Mouse (Mus musculus): ENCODE data around the gene Glipr1l2. TPM values are rescaled to one million over a fixed set of nuclear protein-coding genes. Genes with fewer than 3 reads are reported as not detected.
"Not testable (repeated sequence)": the region's sequence is repeated elsewhere in the genome, so short reads cannot be mapped to it uniquely, and the experiment has no call there.

Glipr1l2 gene
- total RNA-seq (2021) = not detected
- long read RNA-seq, experiment 1 = 0 reads
- long read RNA-seq, experiment 2 = 0 reads

DNA sequence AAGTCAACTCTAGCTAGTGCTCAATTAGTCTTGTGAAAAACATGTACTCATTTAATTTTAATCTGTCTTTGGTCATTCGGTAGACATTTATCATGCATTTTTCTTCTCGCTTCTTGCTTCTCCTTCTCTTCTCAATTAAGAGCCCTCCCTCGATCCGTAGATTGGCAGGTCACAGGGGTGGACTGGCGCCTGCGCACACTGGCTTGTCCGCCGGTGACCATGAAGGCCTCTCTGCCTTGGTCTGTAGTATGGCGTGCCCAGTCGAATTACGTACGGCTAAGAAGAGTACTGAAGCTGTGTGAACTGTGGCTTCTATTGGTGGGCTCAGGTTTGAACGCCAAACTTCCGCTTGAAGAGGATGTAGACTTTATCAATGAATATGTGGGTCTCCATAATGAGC is at the start of gene Glipr1l2:
Gene Glipr1l2 (plus strand): TSS at position 198 of the 400 bp plus-strand sequence.
- no peak for DNase-seq

DNA sequence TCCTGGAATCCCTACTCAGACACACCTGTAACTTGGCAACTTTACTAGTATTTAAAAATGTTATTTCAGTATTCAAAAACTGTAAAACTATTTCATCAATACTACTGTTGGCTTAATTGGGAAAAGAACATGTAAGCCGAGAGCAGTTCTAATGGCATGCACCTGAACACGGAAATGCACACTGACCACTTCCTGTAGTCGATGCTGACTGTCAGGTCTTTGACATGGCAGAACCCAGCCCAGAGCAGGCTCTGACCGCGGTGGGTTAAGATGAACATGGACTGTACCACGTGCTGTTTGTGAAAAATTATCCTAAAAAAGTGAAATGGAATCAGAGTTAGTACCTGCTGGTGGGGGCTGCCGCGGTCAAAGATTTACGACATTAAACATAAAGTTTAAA is 39.6 kb upstream of the Glipr1l2 start:
- DNase-seq = not testable (repeated sequence)

GRCm38 (mm10) chr10:112044283-112044682 is 38.9 kb upstream of the Glipr1l2 start:
- not testable (repeated sequence) for DNase-seq

GRCm38 (mm10) chr10:112051220-112051619 is 31.9 kb upstream of the Glipr1l2 start:
- no peak for DNase-seq

DNA sequence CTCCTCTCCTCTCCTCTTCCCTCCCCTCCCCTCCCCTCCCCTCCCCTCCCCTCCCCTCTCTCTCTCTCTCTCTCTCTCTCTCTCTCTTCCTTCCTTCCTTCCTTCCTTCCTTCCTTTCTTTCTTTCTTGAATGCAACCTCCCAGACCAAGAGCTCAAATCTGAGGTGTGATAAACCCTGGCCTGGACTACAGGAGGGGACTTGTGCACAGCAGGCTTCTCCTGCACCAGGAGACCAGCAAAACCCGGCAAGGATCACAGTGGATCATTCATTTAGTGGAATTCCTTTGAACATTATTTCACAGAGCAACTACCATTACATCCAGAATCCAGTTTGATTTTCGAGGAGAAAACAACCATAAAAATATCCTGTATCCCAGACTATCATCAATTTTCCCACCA is 31.2 kb upstream of the Glipr1l2 start:
- DNase-seq = not testable (repeated sequence)

GRCm38 (mm10) chr10:112059702-112060582 is 23.2 kb upstream of the Glipr1l2 start, which contains the start of gene Glipr1l1:
Gene Glipr1l1 (plus strand): TSS chr10:112060189.
- peak; percentile 20 for DNase-seq

GRCm38 (mm10) chr10:112060583-112060934 is 22.6 kb upstream of the Glipr1l2 start:
- DNase-seq = not testable (repeated sequence)

DNA sequence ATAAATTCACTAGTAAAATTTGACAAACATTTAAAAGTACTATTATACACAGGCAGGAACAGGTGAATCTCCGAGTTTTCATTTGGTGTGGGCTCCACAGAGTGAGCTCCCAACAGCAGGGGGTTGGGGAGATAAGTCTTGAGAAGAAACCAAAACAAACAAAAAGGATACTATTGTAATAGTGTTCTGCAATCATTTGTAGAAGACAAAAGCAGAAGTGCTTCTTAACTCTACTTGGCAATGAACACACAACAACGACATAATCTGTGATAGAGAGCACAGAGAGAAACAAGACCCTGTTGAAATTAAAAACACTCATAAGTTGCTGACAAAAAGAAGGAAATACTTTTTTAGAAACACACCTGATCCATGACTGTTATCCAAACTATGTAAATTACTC is 3.1 kb upstream of the Glipr1l2 start:
- no peak for DNase-seq

DNA sequence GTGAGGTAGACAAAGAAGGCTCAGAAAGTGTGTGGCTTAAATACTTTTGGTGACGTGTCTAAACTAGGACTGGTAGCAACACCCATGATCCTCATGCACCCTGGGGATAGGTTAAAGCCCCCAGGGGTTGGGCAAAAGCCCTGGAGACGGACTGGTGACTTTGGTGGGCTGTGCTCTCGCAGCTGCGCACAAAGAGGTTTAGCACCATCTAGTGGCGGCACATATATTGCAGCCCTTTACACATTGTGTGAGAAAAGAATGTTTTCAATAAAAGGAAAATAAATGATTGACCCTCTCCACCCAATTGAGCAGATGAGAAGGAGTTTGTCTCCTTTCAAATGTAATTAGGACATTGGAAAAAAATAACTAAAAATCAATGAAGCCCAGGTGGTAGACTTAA is 22.6 kb downstream of the Glipr1l2 start:
- DNase-seq = peak; percentile 63

GRCm38 (mm10) chr10:112110401-112110800 is 27.2 kb downstream of the Glipr1l2 start:
- DNase-seq = no peak

DNA sequence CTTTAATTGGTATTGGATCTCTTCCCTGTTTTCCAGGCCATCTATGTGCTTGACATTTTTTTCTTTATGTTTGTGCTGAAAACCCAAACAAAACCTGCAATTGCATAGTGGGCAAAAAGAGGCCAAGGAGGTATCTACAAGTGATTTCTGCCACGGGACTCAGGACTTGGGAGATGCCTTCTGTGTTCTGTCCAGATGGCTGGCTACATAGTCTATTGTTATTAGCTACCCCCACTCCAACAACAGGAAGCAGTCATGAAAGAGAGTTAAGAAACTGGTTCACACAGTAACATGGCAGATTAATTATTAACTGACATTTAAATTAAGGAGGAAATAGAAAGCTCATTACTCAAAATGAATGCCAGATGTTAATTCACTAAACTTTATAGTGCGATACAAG is 41.9 kb downstream of the Glipr1l2 start:
- DNase-seq = not testable (repeated sequence)

DNA sequence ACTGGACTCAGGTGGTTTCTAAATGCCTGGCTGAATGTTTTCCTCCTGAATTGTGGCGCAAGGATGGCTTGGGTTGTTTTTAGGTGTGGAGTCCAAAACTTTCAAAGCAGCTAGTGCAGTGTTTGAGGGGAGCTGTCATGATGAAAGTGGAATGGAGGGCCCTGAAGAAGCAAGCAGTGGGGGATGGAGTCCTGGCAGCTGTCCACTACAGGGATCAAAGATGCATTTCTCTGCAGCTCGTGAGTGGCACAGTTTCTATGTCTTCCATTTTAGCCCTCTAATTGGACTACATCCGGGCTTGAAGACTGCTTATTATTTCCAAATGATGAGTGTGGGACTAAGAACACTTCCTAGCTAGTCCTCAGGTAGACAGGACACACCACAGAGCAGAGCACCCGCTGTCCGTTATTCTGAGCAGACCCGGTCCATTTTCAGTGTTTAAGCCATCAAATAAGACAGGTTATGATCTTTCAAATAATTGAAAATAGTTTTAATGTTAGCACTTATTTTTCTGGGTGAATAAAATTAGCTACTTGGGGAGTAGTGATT is 44.6 kb downstream of the Glipr1l2 start:
- not testable (repeated sequence) for DNase-seq

DNA sequence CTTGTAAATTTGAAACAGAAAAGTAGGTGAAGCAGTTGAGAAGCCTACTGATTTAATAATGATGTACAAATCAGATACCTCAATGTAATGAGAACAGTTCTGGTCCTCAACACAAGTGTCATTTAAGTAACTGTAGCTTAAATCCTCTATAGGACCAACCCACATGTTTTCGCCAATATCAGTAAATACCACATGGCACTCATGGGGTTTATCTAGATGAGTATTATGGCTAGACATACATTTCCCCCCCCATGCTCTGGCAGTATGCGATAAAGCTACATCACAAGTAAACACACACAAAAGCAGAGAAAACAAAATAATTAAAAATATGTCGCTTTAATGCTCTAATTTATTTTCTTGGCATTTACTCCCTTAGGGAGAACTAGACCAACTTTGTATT is 49.0 kb downstream of the Glipr1l2 start:
- DNase-seq = no peak

DNA sequence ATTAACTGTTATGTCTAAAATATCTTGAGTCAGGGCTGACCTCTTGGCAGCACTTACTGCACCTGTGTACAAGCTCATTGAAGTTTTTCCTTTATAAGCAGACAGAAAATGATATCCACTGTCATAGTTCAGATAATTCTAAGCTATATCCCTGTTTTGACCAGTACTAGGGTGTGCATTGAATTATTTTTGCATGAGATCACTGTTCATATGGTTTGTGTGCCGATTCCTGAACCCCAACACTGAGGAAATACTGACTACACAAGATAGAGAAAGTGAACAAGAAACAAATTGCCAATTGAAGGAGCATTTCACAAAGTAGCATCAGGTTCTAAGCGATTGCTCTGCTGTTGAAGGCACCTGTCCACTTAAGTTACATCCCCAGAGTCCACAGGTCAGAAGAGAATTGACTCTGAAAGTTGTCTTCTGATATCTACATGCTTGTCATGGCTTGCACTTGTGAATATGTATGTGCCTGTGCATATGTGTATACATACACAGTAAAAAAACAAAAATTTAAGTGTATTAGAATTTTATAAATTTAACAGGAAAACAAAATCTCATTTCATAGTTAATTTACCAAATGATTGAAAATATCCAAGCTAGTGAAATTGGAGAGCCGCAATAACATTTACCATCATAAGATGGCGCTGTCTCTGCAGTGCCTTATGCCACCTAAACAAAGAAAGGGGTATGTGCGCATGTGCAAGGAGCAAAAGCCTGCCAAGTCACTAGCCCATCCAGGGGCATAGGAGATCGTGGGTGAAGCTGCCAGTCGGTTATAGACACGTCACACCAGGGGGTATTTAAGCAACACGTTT is 55.1 kb downstream of the Glipr1l2 start:
- no peak for DNase-seq

DNA sequence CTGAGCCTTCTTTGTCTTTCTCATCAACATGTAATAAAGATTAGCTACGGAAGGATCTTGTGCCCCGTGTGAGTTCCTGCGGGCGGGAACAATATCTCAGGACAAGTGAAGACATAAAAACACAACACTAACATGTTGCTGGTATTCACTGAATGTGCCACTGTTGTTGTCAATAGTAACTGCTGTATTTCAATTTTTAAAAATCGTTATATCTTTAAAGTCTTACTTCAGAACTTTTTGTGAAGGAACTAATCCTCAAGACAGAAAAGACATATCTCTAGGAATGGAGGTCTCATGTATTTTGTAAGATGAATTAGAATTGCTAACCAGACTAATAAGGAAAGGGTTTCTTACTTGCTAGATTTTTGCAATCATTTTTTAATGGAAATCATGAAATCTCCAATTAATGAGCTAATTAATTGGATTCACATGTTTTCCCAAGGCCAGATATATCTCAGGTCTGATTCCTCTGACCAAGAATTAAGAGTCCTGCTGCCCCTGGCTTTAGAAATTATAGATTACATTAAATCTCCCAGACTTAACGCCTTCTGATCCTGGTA is 55.8 kb downstream of the Glipr1l2 start:
- no peak for DNase-seq

- DNase-seq = no peak
Measured at GRCm38 (mm10) chr10:112139834-112140233, 56.7 kb downstream of the Glipr1l2 start.

Other genes with a start within 250 kb of the Glipr1l2 start
- 10 to 100 TPM; 25.0 to 25.4 TPM for gene Krr1, start 110.7 kb upstream of the Glipr1l2 start, total RNA-seq (2021)
- gene Glipr1, start 80.7 kb upstream of the Glipr1l2 start, total RNA-seq (2021) = under 1 TPM; 0.31 to 0.65 TPM
- gene Glipr1l1, start 23.2 kb upstream of the Glipr1l2 start, total RNA-seq (2021) = not detected
- not detected for gene Glipr1l3, start 77.0 kb downstream of the Glipr1l2 start, total RNA-seq (2021)
- gene Caps2, start 80.3 kb downstream of the Glipr1l2 start, total RNA-seq (2021) = not detected
- under 1 TPM; 0.34 to 0.49 TPM for gene Kcnc2, start 187.8 kb downstream of the Glipr1l2 start, total RNA-seq (2021)

Measured in gastrocnemius, postnatal 10 days (tissue).